Mouse (Mus musculus) ES-Bruce4 (cell line): Measurements from ENCODE around the gene Fbn1.

Source experiments
- CTCF ChIP-seq: IDR thresholded peaks from one replicate; pipeline ENCODE4 v1.8.1; 2011; ENCODE audit warnings: low read depth, low read length
- EP300 ChIP-seq: IDR thresholded peaks from 2 replicates; pipeline ENCODE4 v1.6.1; 2011; ENCODE audit warnings: low read depth, low read length; ENCODE audit not compliant: insufficient read depth
- POLR2A ChIP-seq: IDR thresholded peaks from one replicate; pipeline ENCODE4 v1.8.1; 2011; ENCODE audit warnings: low read length; ENCODE audit not compliant: insufficient read depth

GRCm38 (mm10) chr2:125379206-125379605, 128.6 kb downstream of the Fbn1 start:
- TF ChIP-seq POLR2A (no peak), CTCF (no peak), EP300 (no peak)
